Mouse (Mus musculus): ENCODE results near the gene Trim16. TPM values are rescaled to one million over a fixed set of nuclear protein-coding genes. Genes with fewer than 3 reads are reported as not detected.

Trim16 gene
- not detected in 2 replicates for polyA plus RNA-seq (2012)

DNA sequence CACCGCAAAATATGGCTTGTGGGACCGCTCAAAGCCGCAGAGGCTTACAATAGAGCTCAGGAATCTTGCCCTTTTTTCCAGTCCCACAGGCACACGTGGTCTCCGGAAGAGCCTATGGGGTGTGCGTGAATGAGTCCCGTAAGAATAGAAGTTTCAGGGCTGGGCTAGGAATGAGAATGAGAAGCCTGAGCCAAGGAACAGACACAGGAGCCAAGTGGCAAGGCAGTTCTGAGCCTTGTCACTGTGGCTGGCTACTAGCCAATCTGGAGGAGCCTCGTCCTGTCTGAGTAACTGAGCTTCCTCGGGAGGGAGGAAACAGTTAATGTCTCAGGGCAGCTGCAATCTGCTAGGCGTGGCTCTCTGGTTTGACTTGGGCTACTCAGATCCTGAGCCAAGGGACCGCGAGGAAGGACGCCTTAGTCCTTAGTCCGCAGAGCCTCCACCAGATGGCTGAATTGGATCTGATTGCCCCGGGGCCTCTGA is at the start of gene Trim16:
Gene Trim16, plus strand, starts transcription at position 173 of the 483 bp plus-strand sequence.
- no peak for TF ChIP-seq GATA1 (IDR thresholded peaks at IDR 0.05; ENCODE audit: low read length)

DNA sequence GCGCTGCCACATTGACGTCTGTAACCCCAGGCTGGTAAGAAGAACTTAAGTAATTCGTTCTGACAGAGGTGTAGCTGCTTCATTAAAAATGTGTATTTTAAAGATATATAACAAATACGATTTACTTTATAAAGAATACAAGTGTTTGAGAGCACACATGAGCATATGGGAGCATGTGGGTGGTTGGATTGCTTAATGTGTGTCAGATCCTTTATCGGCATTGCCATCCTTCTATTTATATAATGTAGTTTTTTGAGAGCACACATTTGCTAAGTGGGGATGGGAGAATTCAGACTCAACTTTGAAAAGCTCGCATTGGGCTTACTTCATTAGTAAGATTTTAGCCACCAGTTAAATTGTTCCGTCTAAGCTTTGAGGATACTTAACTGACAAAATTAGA is 43.5 kb upstream of the Trim16 start:
- TF ChIP-seq GATA1 (IDR thresholded peaks at IDR 0.05; ENCODE audit: low read length): no peak

DNA sequence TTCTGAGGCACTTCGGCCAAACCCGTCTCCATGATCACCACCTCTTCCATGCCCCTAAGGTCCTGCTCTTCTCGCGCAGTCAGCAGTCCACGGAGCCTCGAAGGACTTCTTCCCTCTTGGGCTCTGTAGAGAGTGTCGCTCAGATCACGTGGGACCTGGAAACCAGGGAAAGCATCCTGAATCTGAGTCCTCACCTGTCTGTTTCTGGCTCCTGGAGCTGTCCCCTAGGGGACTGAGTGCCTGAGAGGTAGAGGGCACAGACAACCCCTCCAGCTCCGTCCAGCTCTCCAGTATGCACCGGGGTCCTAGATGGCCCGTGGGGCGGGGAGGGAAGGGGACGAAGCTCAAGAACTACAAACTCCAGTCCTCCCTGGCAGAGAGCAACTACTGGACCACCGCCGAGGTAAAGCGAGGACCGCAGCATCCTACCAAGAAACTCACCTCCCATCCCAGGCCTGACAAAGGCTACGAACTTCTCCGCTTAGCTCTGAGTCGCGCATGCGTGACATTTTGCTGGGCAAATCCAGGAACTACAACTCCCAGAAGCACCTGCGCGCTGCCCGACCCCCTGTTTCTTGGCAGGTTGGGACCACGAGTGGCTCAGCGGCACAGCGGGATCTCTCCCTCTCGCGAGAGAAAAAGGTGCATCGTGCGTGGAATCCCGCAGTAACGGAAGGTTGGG is 31.0 kb upstream of the Trim16 start, which contains the start of gene Zfp286:
Gene Zfp286, minus strand, starts transcription at position 528 of the 682 bp plus-strand sequence.
- TF ChIP-seq GATA1 (IDR thresholded peaks at IDR 0.05; ENCODE audit: low read length): no peak

DNA sequence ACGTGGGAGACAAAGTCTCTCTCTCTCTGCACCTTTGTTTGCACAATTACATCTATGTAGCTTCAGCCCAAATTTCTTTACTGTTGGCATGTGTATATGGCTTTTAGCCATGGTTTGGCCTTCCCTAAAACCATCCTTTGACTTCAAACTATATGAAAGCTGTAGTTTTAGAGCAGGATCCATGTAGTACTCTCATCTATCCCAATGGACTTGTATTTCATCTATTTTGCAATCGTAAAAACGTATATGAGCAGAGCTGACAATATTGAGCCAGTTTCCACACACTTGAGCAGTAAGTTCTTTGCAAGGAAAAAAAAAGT is 30.5 kb upstream of the Trim16 start:
- TF ChIP-seq GATA1 (IDR thresholded peaks at IDR 0.05; ENCODE audit: low read length): no peak

DNA sequence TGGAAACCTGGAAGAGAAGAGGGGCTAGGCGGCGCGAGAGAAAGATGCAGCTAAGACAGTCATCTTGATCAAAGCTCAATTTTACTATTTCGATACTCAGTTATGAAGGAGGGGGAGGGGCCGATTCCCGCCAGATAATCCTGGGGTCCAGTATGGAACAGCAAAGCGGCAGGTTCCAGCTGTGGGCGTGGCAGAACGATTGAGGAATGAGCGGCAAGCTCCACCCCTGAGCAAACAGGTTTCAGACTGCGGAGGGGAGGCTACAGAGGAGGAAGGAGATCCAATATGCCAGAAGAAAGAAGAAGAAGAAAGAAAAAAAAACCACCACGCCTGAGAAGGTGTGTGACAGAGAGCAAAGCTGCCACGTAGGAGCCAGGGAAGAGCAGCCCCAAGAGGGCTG is 15.9 kb upstream of the Trim16 start:
- no peak for TF ChIP-seq GATA1 (IDR thresholded peaks at IDR 0.05; ENCODE audit: low read length)

DNA sequence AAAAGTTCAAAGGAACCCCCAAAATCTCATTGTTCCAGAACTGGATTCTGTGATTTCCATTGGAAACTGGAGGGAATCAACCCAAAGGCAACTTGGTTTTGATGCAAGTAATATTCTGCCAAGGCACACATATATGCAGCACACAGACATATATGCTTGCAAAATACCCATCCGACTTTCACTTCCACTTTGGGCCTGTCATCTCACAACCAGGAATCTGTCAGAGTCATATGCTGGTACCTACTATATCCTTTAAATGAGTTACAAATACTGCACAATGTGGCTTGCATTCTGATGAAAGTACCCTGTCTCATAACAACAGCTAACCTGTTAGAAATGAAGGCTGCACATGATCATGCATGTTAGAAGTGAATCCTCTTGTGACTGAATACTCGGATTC is 12.1 kb upstream of the Trim16 start:
- no peak for TF ChIP-seq GATA1 (IDR thresholded peaks at IDR 0.05; ENCODE audit: low read length)

DNA sequence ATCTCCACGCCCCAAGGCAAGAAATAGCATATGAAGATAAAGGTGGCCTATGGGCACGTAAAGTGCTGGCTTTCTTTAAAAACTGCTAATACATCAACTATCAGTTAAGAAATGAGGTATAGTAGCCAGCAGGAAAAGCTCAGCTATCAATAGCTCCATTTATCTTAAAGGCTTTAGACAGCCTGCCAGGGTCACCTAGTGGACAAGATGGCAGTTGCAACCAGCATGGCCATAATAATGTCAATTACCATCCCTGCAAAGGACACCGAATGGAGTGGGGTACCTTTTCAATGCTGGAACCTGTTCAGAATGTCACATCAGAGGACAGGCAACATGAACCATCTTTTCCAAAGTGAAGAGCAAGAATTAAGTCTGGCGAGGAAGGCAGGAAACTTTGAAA is 10.8 kb upstream of the Trim16 start:
- TF ChIP-seq GATA1 (IDR thresholded peaks at IDR 0.05; ENCODE audit: low read length): no peak

DNA sequence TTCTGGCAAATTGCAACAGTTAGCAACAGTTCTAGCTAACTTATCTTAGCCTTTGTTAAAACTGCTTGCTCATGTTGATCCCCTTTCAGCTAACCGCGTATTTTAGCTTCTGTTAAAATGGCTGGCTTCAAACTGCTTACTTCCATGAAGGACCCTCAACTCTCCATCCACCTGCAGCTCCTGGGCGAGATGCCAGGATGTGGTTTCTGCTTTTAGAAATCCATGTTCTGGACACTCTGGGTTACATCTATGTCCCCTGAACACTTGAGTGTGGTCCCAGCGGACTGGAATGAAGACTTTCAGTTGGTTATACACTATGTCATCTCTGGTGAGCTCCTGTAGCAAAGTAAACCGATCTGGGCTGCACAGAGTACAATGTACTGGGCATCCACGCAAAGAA is 7.8 kb upstream of the Trim16 start:
- TF ChIP-seq GATA1 (IDR thresholded peaks at IDR 0.05; ENCODE audit: low read length): no peak

DNA sequence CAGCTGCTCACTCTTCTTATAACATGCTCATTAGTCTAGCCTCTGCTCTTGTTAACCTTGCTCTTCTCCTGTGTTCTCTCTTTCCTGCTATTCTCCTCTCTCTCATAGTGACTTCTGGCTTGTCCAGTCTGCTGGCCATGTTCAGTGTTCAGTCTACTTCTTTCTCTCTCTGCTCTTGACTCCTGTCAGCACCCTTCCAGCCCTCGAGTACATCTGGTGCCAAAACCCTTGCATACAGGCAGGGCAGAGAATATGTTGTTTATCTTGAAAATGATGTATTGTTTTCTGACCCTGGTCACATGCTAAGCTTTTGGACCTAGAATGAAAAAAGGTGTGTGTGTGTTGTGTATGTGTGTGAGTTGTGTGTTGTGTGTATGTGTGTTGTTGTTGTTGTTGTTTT is 6.5 kb upstream of the Trim16 start:
- no peak for TF ChIP-seq GATA1 (IDR thresholded peaks at IDR 0.05; ENCODE audit: low read length)

DNA sequence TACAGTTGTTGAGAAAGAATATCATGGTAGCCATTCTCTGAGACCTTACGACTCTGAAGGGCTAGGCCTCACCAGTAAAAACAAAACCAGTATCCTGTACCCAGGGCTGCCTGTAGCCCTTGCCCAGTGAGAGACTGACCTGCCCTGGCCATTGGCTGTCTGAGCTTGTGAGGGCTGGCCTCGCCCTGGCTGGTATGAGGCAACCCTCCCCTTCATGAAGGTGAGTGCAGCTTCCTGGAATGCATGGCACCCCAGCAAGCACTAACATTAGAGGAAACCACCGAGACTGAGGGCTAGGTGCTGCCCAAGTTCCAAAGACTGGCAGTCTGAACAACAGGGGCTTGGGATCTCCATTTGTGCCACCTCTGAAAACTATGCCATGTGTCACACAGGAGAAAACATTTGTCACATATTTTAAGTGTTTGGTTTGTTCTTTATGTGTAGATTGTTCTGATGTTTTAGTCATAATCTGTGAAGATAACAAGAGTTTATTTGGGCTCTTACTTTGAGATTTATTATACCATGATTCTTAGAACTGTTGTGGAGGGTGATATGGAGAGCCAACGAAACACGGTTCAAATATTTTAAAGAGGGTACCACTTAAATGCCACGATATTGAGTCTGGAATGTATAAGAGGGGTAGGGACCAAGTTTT is 5.9 kb upstream of the Trim16 start:
- TF ChIP-seq GATA1 (IDR thresholded peaks at IDR 0.05; ENCODE audit: low read length): no peak

DNA sequence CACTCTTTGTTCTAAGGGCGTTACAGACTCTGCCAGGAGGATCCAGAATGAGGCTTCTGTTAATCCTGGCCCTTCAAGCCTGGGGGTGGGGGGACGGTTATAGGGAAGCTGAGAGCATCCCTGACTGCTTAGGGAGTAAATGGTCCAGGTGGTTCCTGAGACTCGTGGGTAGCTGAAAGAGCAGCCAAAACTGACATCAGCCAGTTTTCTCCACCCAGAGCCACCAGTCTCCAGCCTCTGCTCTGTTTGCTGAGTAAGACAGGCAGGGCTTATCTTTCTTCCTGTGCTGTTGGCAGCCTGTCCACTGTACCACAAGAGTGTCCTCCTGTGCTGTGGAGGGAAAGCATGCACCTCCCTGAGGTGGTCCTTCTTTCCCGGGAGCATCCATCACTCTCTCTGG is 5.4 kb upstream of the Trim16 start:
- no peak for TF ChIP-seq GATA1 (IDR thresholded peaks at IDR 0.05; ENCODE audit: low read length)

DNA sequence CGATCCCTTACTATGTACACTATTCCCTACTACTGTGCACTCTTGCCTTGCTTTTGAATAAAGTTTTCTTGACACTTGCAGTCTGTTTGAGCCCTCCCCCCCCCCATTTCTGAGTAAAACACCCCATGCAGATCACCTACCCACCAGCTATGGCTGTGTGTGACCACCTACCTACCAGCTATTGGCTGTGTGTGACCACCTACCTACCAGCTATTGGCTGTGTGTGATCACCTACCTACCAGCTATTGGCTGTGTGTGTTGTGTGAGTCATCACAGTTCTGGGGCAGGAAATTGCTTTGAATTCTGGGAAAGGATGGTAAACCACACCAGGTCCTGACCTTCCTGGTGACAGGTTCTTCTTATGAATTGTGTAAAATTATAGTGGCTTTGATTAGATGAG is 4.6 kb upstream of the Trim16 start:
- TF ChIP-seq GATA1 (IDR thresholded peaks at IDR 0.05; ENCODE audit: low read length): no peak

DNA sequence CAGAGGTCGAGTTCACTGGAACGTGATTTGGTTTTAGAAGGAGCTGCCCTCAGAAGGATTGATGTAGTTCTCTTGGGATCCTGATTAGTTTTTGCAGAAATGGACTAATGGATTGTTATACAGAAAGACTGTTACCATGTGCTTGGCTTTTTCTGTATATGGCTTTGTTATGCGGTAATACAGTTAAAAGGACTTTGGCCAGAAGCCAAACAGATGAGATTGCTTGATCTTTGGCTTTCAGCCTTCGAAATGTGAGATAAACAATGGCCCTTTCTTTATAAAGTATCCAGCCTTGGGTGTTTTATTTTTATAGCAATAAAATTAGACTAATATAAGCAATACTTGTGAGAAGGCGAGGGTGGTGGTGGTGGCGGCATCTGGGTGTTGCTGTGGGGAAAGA is 3.4 kb upstream of the Trim16 start:
- no peak for TF ChIP-seq GATA1 (IDR thresholded peaks at IDR 0.05; ENCODE audit: low read length)

DNA sequence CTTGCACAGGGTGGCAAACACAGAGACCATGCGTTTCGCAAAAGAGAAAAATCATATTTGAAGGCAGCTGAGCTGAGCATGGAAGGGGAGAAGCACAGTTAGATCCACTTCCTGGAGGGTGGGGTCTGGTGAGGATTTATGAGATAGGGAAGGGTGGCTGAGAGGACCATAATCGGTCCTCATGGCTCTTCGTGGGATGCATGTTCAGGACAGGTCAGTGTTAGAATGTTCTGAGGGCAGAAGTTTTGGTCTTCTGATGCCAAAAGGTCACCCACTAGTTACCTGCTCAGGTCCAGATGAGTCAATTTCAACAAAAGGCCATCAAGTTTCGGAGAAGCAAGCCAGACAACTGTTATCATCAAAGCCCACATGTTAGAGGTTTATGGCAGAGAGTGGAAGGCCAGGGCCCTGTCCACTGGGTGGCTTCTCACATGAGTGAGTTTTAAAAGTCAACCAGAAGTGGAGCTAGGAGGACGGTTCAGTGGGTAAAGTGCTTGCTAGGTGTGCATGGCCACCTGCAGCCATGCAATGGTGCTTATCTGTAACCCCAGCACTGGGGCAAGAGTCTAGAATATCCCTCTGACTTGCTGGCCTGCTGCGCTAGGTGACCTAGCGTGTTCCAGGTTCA is 858 bp upstream of the Trim16 start:
- TF ChIP-seq GATA1 (IDR thresholded peaks at IDR 0.05; ENCODE audit: low read length): no peak

DNA sequence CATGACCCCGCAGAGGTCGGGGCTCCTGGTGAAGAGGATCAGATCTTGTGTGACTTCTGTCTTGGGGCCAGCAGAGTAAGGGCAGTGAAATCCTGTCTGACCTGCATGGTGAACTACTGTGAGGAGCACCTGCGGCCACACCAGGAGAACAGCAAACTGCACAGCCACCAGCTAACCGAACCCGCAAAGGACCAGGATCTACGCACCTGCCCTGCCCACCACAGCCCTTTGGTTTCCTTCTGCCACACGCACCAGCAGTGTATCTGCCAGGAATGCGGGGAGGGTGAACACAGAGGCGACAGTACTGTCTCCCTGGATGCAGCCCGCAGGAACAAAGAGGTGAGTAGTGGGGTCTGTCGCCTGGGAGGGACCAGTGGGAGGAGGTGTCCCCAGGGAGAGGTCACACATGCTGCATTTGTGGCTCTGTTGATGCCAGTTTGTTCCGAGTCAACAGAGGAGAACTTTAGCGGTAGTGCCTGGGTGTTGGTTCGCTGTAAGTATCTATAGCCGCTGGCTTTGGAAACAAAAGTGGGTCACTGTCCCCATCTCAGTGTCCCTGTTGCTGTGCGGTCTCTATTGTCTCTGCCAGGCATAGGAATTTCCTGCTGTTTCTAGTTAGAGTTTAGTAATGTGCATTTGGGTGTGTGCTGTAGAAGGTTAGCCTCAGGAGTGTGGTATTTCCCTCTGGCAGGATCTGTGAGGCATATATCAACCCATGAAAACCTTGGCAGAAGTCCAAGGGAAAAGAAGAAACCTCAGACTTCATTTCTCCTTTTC is 818 bp downstream of the Trim16 start:
- TF ChIP-seq GATA1 (IDR thresholded peaks at IDR 0.05; ENCODE audit: low read length): no peak

DNA sequence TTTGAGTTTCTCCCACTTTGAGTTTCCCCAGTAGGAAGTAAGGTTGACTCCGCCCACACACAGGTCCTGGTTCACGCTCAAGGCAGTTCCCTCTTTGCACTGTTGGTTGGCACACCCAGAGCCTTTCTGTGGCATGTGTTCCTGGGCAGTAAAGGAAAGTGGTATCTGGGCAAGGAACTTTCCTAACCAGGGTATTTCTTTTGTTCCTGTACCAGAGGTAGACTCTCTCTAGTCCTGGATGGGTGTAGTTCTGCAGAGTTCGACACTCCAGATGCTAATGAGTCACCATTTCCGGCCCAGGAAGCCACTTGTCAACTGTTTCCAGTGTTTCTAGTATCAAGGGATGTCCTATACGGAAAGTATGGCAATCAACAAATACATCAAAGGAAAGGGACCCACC is 1.9 kb downstream of the Trim16 start:
- TF ChIP-seq GATA1 (IDR thresholded peaks at IDR 0.05; ENCODE audit: low read length): no peak
